Mouse (Mus musculus) erythroblast, embryonic 14.5 days (primary cell): ENCODE results near the gene Sept10.

Source experiments
- GATA1 ChIP-seq: IDR thresholded peaks from 2 replicates; pipeline ENCODE4 v1.6.1; 2012; ENCODE audit warnings: low read length, inconsistent platforms, mixed read lengths
- TAL1 ChIP-seq: IDR thresholded peaks from 3 replicates; pipeline ENCODE4 v1.6.1; 2012; ENCODE audit warnings: low read length, inconsistent platforms, mixed read lengths

DNA sequence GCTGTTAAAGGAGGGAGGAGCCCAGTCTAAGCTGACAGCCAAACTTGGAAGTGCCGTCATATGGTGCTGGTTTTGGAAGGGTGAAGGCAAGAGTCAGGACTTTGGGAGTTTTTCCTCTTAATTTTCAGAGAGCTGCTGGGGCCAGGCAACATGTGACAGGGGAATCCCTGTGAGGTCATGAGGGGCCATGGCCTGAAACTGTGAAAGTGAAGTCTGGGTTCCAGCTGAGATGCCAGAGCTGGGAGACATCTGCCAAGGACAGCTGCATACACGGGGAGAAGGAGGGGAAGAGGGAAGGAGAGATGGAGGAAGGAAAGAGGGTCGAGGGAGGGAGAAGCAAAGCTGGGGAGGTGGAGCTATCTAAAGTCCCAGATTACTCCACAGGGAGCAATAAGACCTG is 16.1 kb upstream of the Sept10 start:
- TF ChIP-seq GATA1 (no peak), TAL1 (no peak)
